Comparison of ENCODE assay signal across 8 mouse cellular contexts in the genomic region with DNA sequence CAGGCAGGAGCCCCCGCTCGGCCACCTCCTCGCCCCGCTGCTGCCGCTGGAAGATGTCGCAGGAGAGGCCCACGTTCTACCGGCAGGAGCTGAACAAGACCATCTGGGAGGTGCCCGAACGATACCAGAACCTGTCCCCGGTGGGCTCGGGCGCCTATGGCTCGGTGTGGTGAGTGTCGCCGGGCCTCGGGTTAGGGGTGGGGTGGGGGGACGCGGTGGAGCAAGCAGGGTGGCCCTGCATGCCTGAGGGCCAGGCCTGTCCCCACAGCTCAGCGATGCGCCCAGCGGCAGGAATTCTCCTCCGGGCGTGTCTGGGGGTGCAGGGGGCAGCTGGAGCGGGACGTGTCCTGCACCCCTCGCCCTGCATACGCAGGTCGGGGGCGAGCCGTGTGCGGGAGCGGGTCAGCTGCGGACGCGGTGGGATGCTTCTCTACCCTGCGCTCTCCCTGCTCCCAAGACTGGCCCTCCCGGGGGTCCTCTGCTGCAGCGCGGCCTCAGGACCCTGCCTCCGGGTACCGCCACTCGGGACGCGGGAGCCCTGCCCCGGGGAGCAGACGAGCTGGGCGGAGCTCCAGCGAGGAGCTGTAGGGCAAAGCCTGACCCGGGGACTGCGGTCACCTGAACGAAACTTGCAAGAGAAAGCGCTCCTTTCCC. TPM values are rescaled to one million over a fixed set of nuclear protein-coding genes. Genes with fewer than 3 reads are reported as not detected.
DNase-seq lines count a peak whose midpoint lies in the region; ATAC-seq and TF ChIP-seq lines count a peak whose summit lies in the region.

No protein-coding gene starts in this region.

- H3K9me3 ChIP-seq in intestine, embryonic 16.5 days (ENCODE audit: control insufficient read depth, low read length) = no peaks in the 10 kb centered on the region

- under 1% methylated on average over 53 of the region's 53 CpGs for WGBS in intestine, embryonic 16.5 days
- under 1% methylated on average over 53 of the region's 53 CpGs for WGBS in lung, adult 2 months

- peak; percentile 43 for ATAC-seq in intestine, embryonic 16.5 days

- TF ChIP-seq POLR2A in lung, adult 2 months (IDR thresholded peaks at IDR 0.05; ENCODE audit: borderline replicate concordance, extremely low read depth, low read depth, low read length) = no peak

- TF ChIP-seq CTCF in lung, adult 2 months (IDR thresholded peaks at IDR 0.05; ENCODE audit: insufficient read depth, low read length) = no peak

- H3K36me3 ChIP-seq in intestine, embryonic 16.5 days (ENCODE audit: control insufficient read depth, insufficient read depth, low read length) = no peaks in the 10 kb centered on the region

- peak overlapping the region; percentile 66 for H3K4me2 ChIP-seq in intestine, embryonic 16.5 days (ENCODE audit: low read depth, low read length)

- H3K4me3 ChIP-seq in intestine, embryonic 16.5 days (ENCODE audit: low read length) = peak overlapping the region; percentile 99
- H3K4me3 ChIP-seq in lung, adult 2 months (replicated peaks; ENCODE audit: extremely low read depth, low read depth, low read length) = peak overlapping the region; percentile 69

- DNase-seq in urinary bladder, adult 2 months (ENCODE audit: low spot score) = peak; percentile 54
- no peak for DNase-seq in urinary bladder, postnatal 10 days (ENCODE audit: low spot score)
- DNase-seq in cerebellum, postnatal 10 days = peak; percentile 71 to 74
- peak; percentile 62 for DNase-seq in gastrocnemius, postnatal 10 days
- peak; percentile 62 for DNase-seq in lung, adult 2 months
- DNase-seq in ovary, postnatal 10 days (ENCODE audit: low spot score) = peak; percentile 33
- DNase-seq in thymus, postnatal 4 days = peak; percentile 71

- peak overlapping the region; percentile 96 for H3K9ac ChIP-seq in intestine, embryonic 16.5 days (ENCODE audit: low read depth, low read length)

- H3K27ac ChIP-seq in intestine, embryonic 16.5 days (ENCODE audit: low read length) = peak overlapping the region; percentile 97

- peaks cover 39% of the 10 kb centered on the region for H3K4me1 ChIP-seq in intestine, embryonic 16.5 days (ENCODE audit: control insufficient read depth, insufficient read depth, low read length)
- H3K4me1 ChIP-seq in lung, adult 2 months (ENCODE audit: control insufficient read depth, insufficient read depth, low read length) = peaks cover 19% of the 10 kb centered on the region

- no peaks in the 10 kb centered on the region for H3K27me3 ChIP-seq in intestine, embryonic 16.5 days (replicated peaks; ENCODE audit: control insufficient read depth, insufficient read depth, low read length)

RNA-seq across cellular contexts. Expression of gene Mapk14, which starts 0.7 kb away (rescaled TPM):
- 97.4 and 97.7 TPM in 2 replicates for polyA plus RNA-seq in urinary bladder, adult 2 months (2012; rRNA removed)
- total RNA-seq in gastrocnemius, postnatal 10 days (2021) = 10 to 100 TPM; 59.8 to 62.8 TPM
- polyA plus RNA-seq in intestine, embryonic 16.5 days (2015; fragmentation: Nextera tagmentation; extraction: Ambion mirVana) = 34.5 and 37.5 TPM in 2 replicates
- polyA plus RNA-seq in lung, adult 2 months (2012; rRNA removed) = 74.3 and 97.5 TPM in 2 replicates

RNA-seq across cellular contexts. Expression of gene Slc26a8, which starts 1.8 kb away (rescaled TPM):
- 2.9 and 3.1 TPM in 2 replicates for polyA plus RNA-seq in urinary bladder, adult 2 months (2012; rRNA removed)
- 1 to 10 TPM; 1.2 TPM for total RNA-seq in gastrocnemius, postnatal 10 days (2021)
- polyA plus RNA-seq in intestine, embryonic 16.5 days (2015; fragmentation: Nextera tagmentation; extraction: Ambion mirVana) = 0.17 and 0.28 TPM in 2 replicates
- 0.40 and 1.2 TPM in 2 replicates for polyA plus RNA-seq in lung, adult 2 months (2012; rRNA removed)

RNA-seq across cellular contexts. Expression of gene AC170998.1, which starts 34.1 kb away (rescaled TPM):
- polyA plus RNA-seq in urinary bladder, adult 2 months (2012; rRNA removed) = 0.34 and 1.1 TPM in 2 replicates
- under 1 TPM in 1 of 2 experiments, not detected in 1; 0.93 TPM for total RNA-seq in gastrocnemius, postnatal 10 days (2021)
- 2.1 TPM in 2 replicates for polyA plus RNA-seq in intestine, embryonic 16.5 days (2015; fragmentation: Nextera tagmentation; extraction: Ambion mirVana)
- 0.77 and 1.5 TPM in 2 replicates for polyA plus RNA-seq in lung, adult 2 months (2012; rRNA removed)
